Mouse (Mus musculus) ovary, adult 18-20 months (tissue): ENCODE data around the gene Cbx3.

Source experiments
- DNase-seq: peaks from one replicate; pipeline ENCODE4 v3.0.0; 2022; ENCODE audit warnings: low spot score, mixed read lengths

Cbx3 gene

DNA sequence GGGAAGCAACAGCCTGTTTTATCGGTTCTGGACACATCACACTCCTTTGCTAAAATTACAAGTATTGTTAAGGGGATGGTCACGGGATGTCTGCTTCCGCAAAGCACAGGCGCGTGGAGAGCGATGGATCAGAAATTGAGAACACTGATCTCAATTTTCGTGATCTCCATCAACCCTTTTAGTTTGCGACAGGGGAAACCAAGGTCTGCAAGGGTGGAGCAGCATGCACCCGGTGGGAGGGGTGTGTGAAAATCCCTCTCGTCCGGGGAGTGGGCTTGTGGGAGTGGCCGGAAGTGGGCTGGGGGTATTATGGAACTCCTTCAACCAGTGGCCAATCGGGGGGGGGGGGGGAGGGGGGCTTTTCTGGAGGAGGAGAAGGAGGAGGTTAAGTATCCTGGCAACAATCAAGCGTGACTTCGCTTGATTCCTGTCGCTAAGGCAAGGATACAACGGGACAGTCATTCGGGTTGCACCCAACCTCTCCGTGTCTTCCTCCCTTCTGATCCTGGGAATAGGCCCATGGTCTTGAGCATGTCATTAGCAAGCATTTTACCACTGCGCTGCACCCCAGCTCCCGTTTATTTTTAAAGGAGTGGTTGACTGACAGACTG, 54.3 kb downstream of the Cbx3 start:
- no peak for DNase-seq

DNA sequence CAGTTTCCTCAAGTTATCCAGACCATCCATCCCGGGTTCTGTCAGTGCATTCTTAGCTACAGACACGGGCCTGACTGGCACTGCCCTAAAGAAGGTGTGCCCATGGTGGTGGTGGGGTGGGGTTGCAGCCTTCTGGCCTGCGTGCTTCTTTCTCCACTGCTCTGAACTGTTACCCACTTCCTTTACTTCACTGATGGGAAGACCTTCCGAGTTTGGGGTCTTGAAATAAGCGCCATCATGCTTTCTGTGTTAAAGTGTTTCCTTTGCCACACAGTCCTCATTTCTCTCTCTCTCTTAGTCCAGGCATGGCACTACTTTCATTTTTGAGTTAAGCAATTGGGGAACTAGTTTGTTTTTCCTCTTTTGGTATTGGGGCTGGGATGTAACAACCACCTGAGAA, 54.8 kb downstream of the Cbx3 start:
- DNase-seq = no peak

DNA sequence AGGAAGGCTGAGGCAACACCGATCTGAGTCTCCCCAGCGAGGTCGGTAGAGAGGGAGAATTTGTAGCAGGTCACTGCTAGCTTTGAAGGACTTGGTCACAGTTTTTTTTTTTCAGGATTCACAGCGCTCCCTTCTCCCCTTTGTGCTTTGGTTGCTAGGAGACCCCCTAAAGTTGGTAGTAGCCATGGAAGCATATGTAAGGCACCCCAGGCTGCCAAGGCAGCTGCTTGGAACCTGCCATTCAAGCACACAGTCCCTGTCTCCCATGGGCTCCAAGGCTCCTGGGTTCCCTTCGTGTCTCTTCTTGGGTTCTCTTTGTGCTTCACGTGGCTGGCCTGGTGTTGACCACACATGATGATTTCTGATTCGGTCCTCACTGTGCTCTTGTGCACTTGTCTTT, 59.3 kb downstream of the Cbx3 start:
- no peak for DNase-seq
